Comparison of ENCODE assay signal across 26 mouse cellular contexts in the genomic region with DNA sequence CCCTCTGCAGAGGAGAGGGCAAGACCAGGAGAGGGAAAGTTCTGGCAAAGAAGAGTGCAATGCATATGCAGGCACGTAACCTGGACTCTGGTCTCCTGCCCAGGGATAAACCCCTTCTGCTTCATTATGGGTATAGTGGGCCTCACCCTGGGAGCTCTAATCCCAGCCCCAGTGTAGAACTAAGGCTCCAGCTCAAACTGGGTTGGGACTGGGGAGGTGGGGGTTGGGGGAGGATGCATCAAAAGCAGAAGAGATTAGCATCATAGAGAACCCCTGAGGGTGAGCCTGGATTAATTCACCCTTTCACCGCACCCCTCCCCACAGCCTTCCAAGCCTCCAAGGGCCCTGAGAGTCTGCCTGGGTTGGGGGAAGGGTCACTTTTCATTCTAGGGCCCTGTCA. TPM values are rescaled to one million over a fixed set of nuclear protein-coding genes. Genes with fewer than 3 reads are reported as not detected.
A peak's percentile ranks its signal among the peaks of the same experiment; 100 is the strongest.
DNase-seq lines count a peak whose midpoint lies in the region; ATAC-seq and TF ChIP-seq lines count a peak whose summit lies in the region.
"Had no signal": no experiment of that assay in that cellular context is flagged by ENCODE, and none has a peak within 500 bp of the region (broad histone marks: within the 10 kb centered on the region; RNA-seq: fewer than 3 reads in every experiment).

No protein-coding gene starts in this region.

- ATAC-seq in midbrain, embryonic 12.5 days (ENCODE audit: low FRiP score, low read depth) = peak; percentile 54
- ATAC-seq in midbrain, embryonic 14.5 days (ENCODE audit: low FRiP score, low TSS enrichment) = no peak
- ATAC-seq: forebrain, embryonic 13.5 days; inflammation-experienced regulatory T-cells, adult 6 months had no signal

- no peak for TF ChIP-seq POLR2A in ES-Bruce4 (IDR thresholded peaks at IDR 0.05; ENCODE audit: insufficient read depth, low read length)

- no peak overlapping the region for H3K4me2 ChIP-seq in midbrain, embryonic 12.5 days (replicated peaks)
- H3K4me2 ChIP-seq in midbrain, embryonic 14.5 days (ENCODE audit: low read length) = no peak overlapping the region
- H3K4me2 ChIP-seq: embryonic facial prominence, embryonic 12.5 days; forebrain, embryonic 13.5 days; heart, embryonic 11.5 days; hindbrain, embryonic 14.5 days; limb, embryonic 15.5 days; liver, embryonic 15.5 days; lung, embryonic 15.5 days; neural tube, embryonic 12.5 days had no signal

- H3K27ac ChIP-seq in heart, embryonic 10.5 days = peak overlapping the region; percentile 62; the same call in 1 of the 2 replicates
- H3K27ac ChIP-seq in midbrain, embryonic 12.5 days (replicated peaks) = no peak overlapping the region; the same call in 1 of the 2 replicates
- H3K27ac ChIP-seq in midbrain, embryonic 14.5 days (replicated peaks; ENCODE audit: low read depth, low read length) = no peak overlapping the region
- no peak overlapping the region for H3K27ac ChIP-seq in ES-Bruce4 (ENCODE audit: insufficient read depth, low read length)
- H3K27ac ChIP-seq: embryonic facial prominence, embryonic 12.5 days; forebrain, embryonic 13.5 days; hindbrain, embryonic 14.5 days; limb, embryonic 15.5 days; liver, embryonic 15.5 days; neural tube, embryonic 12.5 days had no signal

- WGBS in heart, embryonic 10.5 days = 64% methylated on average over 2 of the region's 2 CpGs
- 12% methylated on average over 2 of the region's 2 CpGs for WGBS in midbrain, embryonic 12.5 days
- WGBS in midbrain, embryonic 14.5 days = 18% methylated on average over 2 of the region's 2 CpGs

- 0 out of 2 replicates have a peak, but pooled peaks have one; percentile 24 for TF ChIP-seq EP300 in ES-Bruce4 (IDR thresholded peaks at IDR 0.05; ENCODE audit: insufficient read depth, low read depth, low read length)

- TF ChIP-seq CTCF in ES-Bruce4 (IDR thresholded peaks at IDR 0.05; ENCODE audit: low read depth, low read length) = no peak

- peaks cover 89% of the 10 kb centered on the region for H3K4me1 ChIP-seq in heart, embryonic 10.5 days
- peaks cover 10% of the 10 kb centered on the region for H3K4me1 ChIP-seq in midbrain, embryonic 12.5 days
- H3K4me1 ChIP-seq in midbrain, embryonic 14.5 days (ENCODE audit: control insufficient read depth, insufficient read depth, low read length) = no peaks in the 10 kb centered on the region; the same call in 1 of the 2 replicates
- peaks cover 5% of the 10 kb centered on the region for H3K4me1 ChIP-seq in ES-Bruce4 (ENCODE audit: control insufficient read depth, insufficient read depth, low read length)
- H3K4me1 ChIP-seq: neural tube, embryonic 12.5 days had no signal

- intact Hi-C loops in heart, postnatal 10 days (cut with DNase I) = loop anchor here (5.0 kb wide), 1 partner anchor 41 kb away; no protein-coding TSS in a partner anchor

- H3K36me3 ChIP-seq in heart, embryonic 10.5 days = no peaks in the 10 kb centered on the region
- no peaks in the 10 kb centered on the region for H3K36me3 ChIP-seq in midbrain, embryonic 12.5 days
- no peaks in the 10 kb centered on the region for H3K36me3 ChIP-seq in midbrain, embryonic 14.5 days (ENCODE audit: control insufficient read depth, insufficient read depth, low read length)
- H3K36me3 ChIP-seq in ES-Bruce4 (ENCODE audit: control insufficient read depth, insufficient read depth, low read length, poor library complexity, severe bottlenecking) = no peaks in the 10 kb centered on the region
- H3K36me3 ChIP-seq: embryonic facial prominence, embryonic 12.5 days; limb, embryonic 15.5 days; liver, embryonic 15.5 days; lung, embryonic 15.5 days; neural tube, embryonic 12.5 days had no signal

- no peak for DNase-seq in heart, embryonic 10.5 days (ENCODE audit: low spot score)
- DNase-seq in heart, postnatal 10 days = no peak
- no peak for DNase-seq in midbrain, embryonic 14.5 days
- DNase-seq in R1 (ENCODE audit: low read depth, low spot score) = peak; percentile 84
- no peak for DNase-seq in spleen, postnatal 36 days (ENCODE audit: low spot score in 2 of 2)
- DNase-seq: adrenal gland, adult 2 months; B cell, adult 2 months; cerebellum, adult 18-20 months; cerebellum, postnatal 14 days; kidney, adult 18-20 months; left cerebral cortex, postnatal 4 days; lung, postnatal 36 days; thymus, adult 18-20 months had no signal

- H3K4me3 ChIP-seq in heart, embryonic 10.5 days = no peak overlapping the region
- no peak overlapping the region for H3K4me3 ChIP-seq in midbrain, embryonic 12.5 days
- H3K4me3 ChIP-seq in midbrain, embryonic 14.5 days (replicated peaks; ENCODE audit: low read depth, low read length) = no peak overlapping the region
- no peak overlapping the region for H3K4me3 ChIP-seq in ES-Bruce4 (ENCODE audit: low read depth, low read length)
- H3K4me3 ChIP-seq: embryonic facial prominence, embryonic 12.5 days; forebrain, embryonic 13.5 days; limb, embryonic 15.5 days; liver, embryonic 15.5 days; lung, embryonic 15.5 days; megakaryocyte, embryonic 14.5 days; neural tube, embryonic 12.5 days had no signal

- H3K27me3 ChIP-seq in heart, embryonic 10.5 days (ENCODE audit: insufficient read depth, poor library complexity, severe bottlenecking) = no peaks in the 10 kb centered on the region
- no peaks in the 10 kb centered on the region for H3K27me3 ChIP-seq in midbrain, embryonic 12.5 days
- no peaks in the 10 kb centered on the region for H3K27me3 ChIP-seq in midbrain, embryonic 14.5 days (ENCODE audit: control insufficient read depth, insufficient read depth, low read length)
- H3K27me3 ChIP-seq in ES-Bruce4 (ENCODE audit: control insufficient read depth, insufficient read depth, low read length, poor library complexity, severe bottlenecking) = no peaks in the 10 kb centered on the region
- H3K27me3 ChIP-seq: CH12.LX; forebrain, embryonic 13.5 days; limb, embryonic 15.5 days; lung, embryonic 15.5 days; neural tube, embryonic 12.5 days had no signal

- no peak overlapping the region for H3K9ac ChIP-seq in midbrain, embryonic 12.5 days (replicated peaks)
- H3K9ac ChIP-seq in midbrain, embryonic 14.5 days (replicated peaks; ENCODE audit: low read length) = no peak overlapping the region
- no peak overlapping the region for H3K9ac ChIP-seq in ES-Bruce4 (ENCODE audit: low read depth, poor library complexity, severe bottlenecking)
- H3K9ac ChIP-seq: embryonic facial prominence, embryonic 12.5 days; forebrain, embryonic 13.5 days; hindbrain, embryonic 14.5 days; limb, embryonic 15.5 days; liver, embryonic 15.5 days; lung, embryonic 15.5 days; neural tube, embryonic 12.5 days had no signal

- no peaks in the 10 kb centered on the region for H3K9me3 ChIP-seq in heart, embryonic 10.5 days
- H3K9me3 ChIP-seq in midbrain, embryonic 12.5 days = no peaks in the 10 kb centered on the region
- no peaks in the 10 kb centered on the region for H3K9me3 ChIP-seq in midbrain, embryonic 14.5 days (ENCODE audit: control insufficient read depth, low read length)
- no peaks in the 10 kb centered on the region; the same call in 1 of the 2 replicates for H3K9me3 ChIP-seq in ES-Bruce4 (replicated peaks; ENCODE audit: control insufficient read depth, insufficient read depth, low read length, poor library complexity, severe bottlenecking)
- H3K9me3 ChIP-seq: embryonic facial prominence, embryonic 12.5 days; forebrain, embryonic 13.5 days; limb, embryonic 15.5 days; liver, embryonic 15.5 days; lung, embryonic 15.5 days; megakaryocyte, embryonic 14.5 days; neural tube, embryonic 12.5 days had no signal

RNA-seq across cellular contexts. Expression of gene Zmiz1, which starts 10.5 kb away (rescaled TPM):
- polyA plus RNA-seq in heart, embryonic 10.5 days (2016; fragmentation: Nextera tagmentation; extraction: Ambion mirVana) = 38.1 and 45.8 TPM in 2 replicates
- total RNA-seq in heart, postnatal 10 days (2021) = 10 to 100 TPM; 70.9 to 72.0 TPM
- 79.4 and 82.5 TPM in 2 replicates for polyA plus RNA-seq in midbrain, embryonic 12.5 days (2016; fragmentation: Nextera tagmentation; extraction: Ambion mirVana)
- 73.1 and 91.0 TPM in 2 replicates for polyA plus RNA-seq in midbrain, embryonic 14.5 days (2014; fragmentation: Nextera tagmentation; extraction: Ambion mirVana)
- polyA plus RNA-seq in ES-Bruce4 (2011; ENCODE audit: insufficient read depth, insufficient read length, low read depth, missing spikeins) = 22.5 and 27.4 TPM in 2 replicates
